Mouse (Mus musculus): ENCODE results near the gene Ncbp2. TPM values are rescaled to one million over a fixed set of nuclear protein-coding genes. Genes with fewer than 3 reads are reported as not detected.
A peak's percentile ranks its signal among the peaks of the same experiment; 100 is the strongest.

Ncbp2 gene
- polyA plus RNA-seq (2015; fragmentation: Nextera tagmentation; extraction: Ambion mirVana): 146 TPM in 2 replicates

DNA sequence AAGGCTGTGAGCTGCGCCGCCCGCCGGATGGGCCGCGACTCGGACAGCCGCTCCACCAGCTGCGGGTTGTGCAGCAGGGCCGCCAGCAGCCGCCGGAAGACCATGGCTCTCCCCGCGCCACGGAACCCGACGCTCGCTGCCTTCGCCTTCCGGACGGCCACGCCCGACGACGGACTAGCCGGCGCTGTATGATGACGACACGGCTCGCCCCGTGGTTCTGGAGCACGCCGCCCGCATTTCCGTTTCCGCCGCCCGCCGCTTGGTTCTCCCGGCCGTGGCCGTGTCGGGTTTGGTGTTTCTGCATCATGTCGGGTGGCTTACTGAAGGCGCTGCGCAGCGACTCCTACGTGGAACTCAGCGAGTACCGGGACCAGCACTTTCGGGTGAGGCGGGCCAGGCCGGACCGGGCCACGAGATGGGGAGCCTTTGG lies at the start of gene Ncbp2, which contains the start of gene 0610012G03Rik:
TSS of gene Ncbp2 (plus strand) at position 169 of the 430 bp plus-strand sequence.
TSS of gene 0610012G03Rik (minus strand) at position 150 of the 430 bp plus-strand sequence.
- Histone ChIP-seq H3K4me1 (peaks cover 38% of the 10 kb centered on the region), H3K4me2 (replicated peaks) (peak within 1 kb of the TSS; percentile 90), H3K36me3 (peaks cover 37% of the 10 kb centered on the region), H3K27ac (peak within 1 kb of the TSS; percentile 88), H3K9me3 (no peaks in the 10 kb centered on the region), H3K27me3 (no peaks in the 10 kb centered on the region), H3K9ac (peak within 1 kb of the TSS; percentile 93), H3K4me3 (peak within 1 kb of the TSS; percentile 96)
- under 1% methylated on average over 55 of the region's 55 CpGs for WGBS
- peak; percentile 93 for ATAC-seq (ENCODE audit: low FRiP score, low read depth)

DNA sequence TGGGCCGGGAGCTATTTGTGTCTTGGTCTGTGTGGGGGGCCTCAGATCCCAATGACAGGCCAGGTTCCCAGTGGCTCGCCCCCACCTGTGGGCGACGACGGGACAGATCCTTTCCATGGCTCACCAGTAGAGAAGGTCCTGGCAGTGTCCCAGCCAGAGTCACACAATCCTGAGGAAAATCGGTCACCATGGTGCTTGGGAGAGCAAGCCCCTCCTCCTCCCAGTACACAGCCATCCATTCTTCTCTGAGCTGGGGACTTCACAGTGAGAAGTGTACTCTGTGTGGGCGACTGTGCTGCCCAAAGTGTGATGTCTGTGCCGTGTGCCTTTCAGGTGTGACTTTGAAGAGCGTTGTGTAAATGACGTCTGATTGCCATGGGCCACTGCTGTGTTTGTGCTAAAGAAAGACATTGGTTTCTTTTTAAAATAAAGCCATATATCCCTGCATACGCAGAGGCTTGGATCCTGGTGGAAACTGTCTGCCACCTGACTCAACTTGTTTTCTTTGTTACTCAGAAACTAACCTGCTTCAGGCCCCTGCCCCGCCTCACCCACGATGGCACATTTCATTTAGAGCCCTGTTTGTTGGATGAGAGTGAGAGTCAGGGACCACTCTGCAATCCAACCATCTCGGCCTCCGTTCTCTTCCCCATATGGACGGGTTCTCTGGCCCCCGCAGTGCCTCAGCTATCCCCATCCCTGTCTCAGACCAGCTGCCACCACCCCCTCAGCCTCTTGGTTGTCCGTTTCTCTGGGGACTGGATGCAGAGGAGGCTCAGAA lies 49.6 kb upstream of the Ncbp2 start:
- no peak overlapping the region for H3K9ac ChIP-seq
- no peak overlapping the region for H3K4me3 ChIP-seq
- WGBS: 78% methylated on average over 18 of the region's 18 CpGs
- peaks cover 8% of the 10 kb centered on the region; the same call in 1 of the 2 replicates for H3K9me3 ChIP-seq
- H3K36me3 ChIP-seq: no peaks in the 10 kb centered on the region
- no peak overlapping the region for H3K4me2 ChIP-seq (replicated peaks)
- peak; percentile 68; the same call in 1 of the 2 replicates for ATAC-seq (ENCODE audit: low FRiP score, low read depth)
- H3K27ac ChIP-seq: peak overlapping the region; percentile 22; the same call in 1 of the 2 replicates
- H3K4me1 ChIP-seq: peaks cover 16% of the 10 kb centered on the region
- H3K27me3 ChIP-seq: no peaks in the 10 kb centered on the region

DNA sequence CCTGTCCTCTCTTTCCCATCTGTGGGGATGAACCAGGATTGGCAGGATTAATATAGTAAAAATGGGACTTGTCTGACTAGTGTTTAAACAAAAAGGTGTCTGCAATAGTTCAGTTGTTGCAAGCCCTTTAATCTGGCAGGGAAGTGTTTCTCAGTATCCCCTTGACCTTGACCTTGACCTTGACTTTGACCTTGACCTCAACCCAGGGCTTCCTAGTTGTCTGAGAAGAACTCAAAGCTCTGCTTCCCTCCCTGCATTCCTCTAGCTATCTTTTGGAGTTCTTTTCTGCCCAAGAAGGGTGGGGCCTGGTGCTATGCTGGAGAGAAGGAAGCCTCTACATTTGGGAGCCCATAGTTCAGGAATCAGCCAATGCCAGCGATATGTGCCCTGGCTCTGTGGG lies 46.4 kb upstream of the Ncbp2 start:
- peaks cover 8% of the 10 kb centered on the region; the same call in 1 of the 2 replicates for H3K9me3 ChIP-seq
- no peak for ATAC-seq (ENCODE audit: low FRiP score, low read depth)
- WGBS: 87% methylated on average over 1 of the region's 1 CpGs
- H3K36me3 ChIP-seq: no peaks in the 10 kb centered on the region
- peaks cover 25% of the 10 kb centered on the region for H3K4me1 ChIP-seq
- no peak overlapping the region for H3K9ac ChIP-seq
- H3K27me3 ChIP-seq: 0 out of 2 replicates have a peak, but pooled peaks cover 5% of the 10 kb centered on the region
- H3K4me2 ChIP-seq (replicated peaks): no peak overlapping the region
- no peak overlapping the region for H3K4me3 ChIP-seq
- H3K27ac ChIP-seq: no peak overlapping the region

DNA sequence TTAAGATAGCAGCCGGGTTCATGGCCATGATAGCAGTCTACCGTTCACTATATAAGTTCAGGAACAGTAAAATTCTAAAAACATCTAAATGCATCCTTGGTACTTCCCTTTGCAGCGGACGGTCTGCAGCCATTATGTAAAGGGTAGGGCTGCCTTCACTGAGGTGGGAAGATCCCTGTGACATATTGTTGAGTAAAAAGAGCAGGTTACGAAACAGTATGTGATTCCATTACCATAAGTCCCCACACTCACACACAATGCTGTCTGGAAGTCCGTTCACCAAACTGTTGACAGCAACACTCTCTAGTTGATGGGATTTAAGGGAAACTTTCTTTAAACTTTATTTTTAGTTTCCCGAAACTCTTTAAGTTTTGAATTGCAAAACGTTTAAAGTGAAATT lies 45.1 kb upstream of the Ncbp2 start:
- no peak overlapping the region for H3K4me3 ChIP-seq
- no peak for ATAC-seq (ENCODE audit: low FRiP score, low read depth)
- no peaks in the 10 kb centered on the region for H3K36me3 ChIP-seq
- 88% methylated on average over 8 of the region's 8 CpGs for WGBS
- H3K4me2 ChIP-seq (replicated peaks): no peak overlapping the region
- H3K27me3 ChIP-seq: 0 out of 2 replicates have a peak, but pooled peaks cover 5% of the 10 kb centered on the region
- peaks cover 13% of the 10 kb centered on the region for H3K4me1 ChIP-seq
- H3K27ac ChIP-seq: no peak overlapping the region
- peaks cover 8% of the 10 kb centered on the region; the same call in 1 of the 2 replicates for H3K9me3 ChIP-seq
- H3K9ac ChIP-seq: no peak overlapping the region

DNA sequence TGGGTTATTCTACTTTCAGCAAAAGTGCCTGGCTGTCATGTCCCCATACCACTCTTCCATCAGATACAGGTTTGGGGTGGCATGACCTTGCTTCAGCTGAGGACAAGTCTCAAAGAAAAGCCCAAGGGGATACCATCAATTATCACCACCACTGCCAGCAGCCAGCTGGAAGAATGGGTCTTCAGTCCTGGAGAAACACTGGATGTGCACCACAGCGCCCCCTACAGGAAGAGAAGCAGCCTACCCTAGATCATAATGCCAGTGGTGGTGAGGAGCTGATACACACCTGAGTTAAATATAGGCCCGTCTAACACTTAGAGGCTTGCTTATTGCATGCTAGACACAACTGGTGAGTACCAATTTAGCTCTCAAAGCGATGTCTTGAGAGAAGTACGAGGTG lies 43.0 kb upstream of the Ncbp2 start:
- 0 out of 2 replicates have a peak, but pooled peaks cover 5% of the 10 kb centered on the region for H3K27me3 ChIP-seq

DNA sequence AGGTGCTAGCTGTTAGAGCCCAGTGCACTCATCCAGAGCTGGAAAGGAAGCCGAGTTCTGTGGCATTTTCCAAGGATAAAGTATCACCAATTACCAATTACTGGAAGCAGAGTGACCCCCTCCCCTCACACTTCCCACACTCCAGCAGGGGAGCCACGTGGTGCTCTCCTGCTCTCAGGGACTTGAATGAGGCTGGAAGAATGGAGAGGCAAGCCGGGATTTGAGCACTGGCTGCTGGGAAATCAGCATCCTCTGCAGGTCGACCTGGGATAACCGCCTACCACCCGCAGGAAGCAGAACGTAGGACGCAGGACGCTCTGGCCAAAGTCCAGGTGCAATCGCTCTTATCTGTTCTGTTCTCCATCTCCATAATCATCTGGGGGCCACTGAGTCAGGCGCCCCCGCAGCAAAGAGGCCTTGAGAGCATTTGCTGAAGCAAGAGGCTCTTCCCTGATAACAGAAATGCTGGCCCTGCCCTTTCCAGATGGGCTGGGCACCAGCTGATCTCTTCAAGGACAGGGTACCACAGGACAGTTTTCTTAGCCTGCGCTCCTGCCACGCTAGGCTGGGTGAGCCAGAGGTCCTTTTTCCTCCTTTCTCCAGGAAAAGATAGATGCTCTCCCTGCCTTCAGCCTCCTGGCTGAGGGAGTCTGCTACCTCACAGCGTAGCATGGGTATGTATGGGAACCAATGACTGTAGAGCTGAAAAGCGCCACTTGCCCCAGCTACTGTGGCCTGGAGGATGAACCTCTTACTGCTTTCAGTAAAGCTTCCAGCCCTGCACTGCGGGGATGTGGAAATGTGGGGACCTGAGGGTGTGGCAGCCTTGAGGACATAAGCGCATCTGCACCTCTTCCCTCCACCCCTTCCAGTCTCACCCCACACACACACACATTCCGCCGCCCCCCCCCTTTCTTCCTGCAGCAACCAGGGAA lies 42.2 kb upstream of the Ncbp2 start:
- Histone ChIP-seq H3K27ac (peak overlapping the region; percentile 52; the same call in 1 of the 2 replicates), H3K4me3 (peak overlapping the region; percentile 31), H3K4me2 (replicated peaks) (peak overlapping the region; percentile 56), H3K36me3 (no peaks in the 10 kb centered on the region), H3K9ac (peak overlapping the region; percentile 35), H3K9me3 (no peaks in the 10 kb centered on the region), H3K4me1 (peaks cover 13% of the 10 kb centered on the region), H3K27me3 (0 out of 2 replicates have a peak, but pooled peaks cover 5% of the 10 kb centered on the region)
- ATAC-seq (ENCODE audit: low FRiP score, low read depth): no peak; the same call in 1 of the 2 replicates
- WGBS: 34% methylated on average over 20 of the region's 20 CpGs

More for the DNA sequence above, 43.0 kb upstream of the Ncbp2 start:
- H3K4me3 ChIP-seq: no peak overlapping the region
- H3K4me1 ChIP-seq: peaks cover 13% of the 10 kb centered on the region
- no peaks in the 10 kb centered on the region for H3K36me3 ChIP-seq
- 65% methylated on average over 4 of the region's 4 CpGs for WGBS
- H3K4me2 ChIP-seq (replicated peaks): no peak overlapping the region
- 0 out of 2 replicates have a peak, but pooled peaks cover under 1% of the 10 kb centered on the region for H3K9me3 ChIP-seq
- H3K27ac ChIP-seq: no peak overlapping the region
- no peak overlapping the region for H3K9ac ChIP-seq
- no peak for ATAC-seq (ENCODE audit: low FRiP score, low read depth)

DNA sequence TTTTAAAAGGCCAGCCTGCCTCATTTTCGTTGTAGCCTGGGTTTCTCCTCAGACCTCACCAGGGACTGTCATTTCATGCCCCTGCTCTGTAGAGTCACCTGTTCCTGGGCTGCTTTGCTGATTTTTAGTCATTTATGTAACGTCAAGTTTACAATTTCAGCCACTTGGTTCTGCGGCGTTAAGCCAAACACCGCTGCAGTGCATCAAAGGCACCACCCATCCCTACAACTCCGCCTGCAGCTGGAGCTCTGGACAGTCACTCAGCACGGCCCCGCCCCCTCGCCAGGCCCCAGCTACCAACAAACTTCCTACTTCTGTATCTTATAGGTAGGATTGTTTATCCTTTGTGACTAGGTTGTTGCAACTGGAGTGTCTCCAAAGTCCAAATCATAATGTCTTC lies 41.4 kb upstream of the Ncbp2 start:
- H3K9ac ChIP-seq: peak overlapping the region; percentile 35
- 0 out of 2 replicates have a peak, but pooled peaks cover 5% of the 10 kb centered on the region for H3K27me3 ChIP-seq
- 8% methylated on average over 9 of the region's 9 CpGs for WGBS
- H3K9me3 ChIP-seq: no peaks in the 10 kb centered on the region
- H3K4me1 ChIP-seq: peaks cover 13% of the 10 kb centered on the region
- no peaks in the 10 kb centered on the region for H3K36me3 ChIP-seq
- peak overlapping the region; percentile 31 for H3K4me3 ChIP-seq
- H3K4me2 ChIP-seq (replicated peaks): peak overlapping the region; percentile 56
- peak overlapping the region; percentile 52; the same call in 1 of the 2 replicates for H3K27ac ChIP-seq
- peak; percentile 72; the same call in 1 of the 2 replicates for ATAC-seq (ENCODE audit: low FRiP score, low read depth)

DNA sequence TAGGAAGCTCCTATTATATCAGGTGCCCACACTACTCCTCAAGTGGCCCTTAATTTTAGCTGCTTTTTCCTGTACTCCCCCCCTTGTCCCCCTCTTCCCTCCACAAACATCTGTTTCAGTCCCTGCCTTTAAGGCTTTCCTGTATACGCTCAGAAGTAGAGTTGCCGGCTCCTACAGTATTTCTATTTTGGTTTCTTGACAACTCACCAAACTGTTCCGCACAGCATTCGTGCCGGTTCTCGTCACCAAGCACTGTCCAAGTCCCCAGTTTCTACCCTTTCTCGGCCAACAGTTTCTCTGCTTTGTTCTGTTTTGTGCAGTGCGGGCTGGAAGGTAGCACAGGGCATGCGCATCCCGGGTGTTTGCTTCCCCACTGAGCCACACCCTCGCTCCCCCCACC lies 39.4 kb upstream of the Ncbp2 start:
- Histone ChIP-seq H3K27ac (no peak overlapping the region), H3K4me3 (no peak overlapping the region), H3K9ac (no peak overlapping the region), H3K9me3 (no peaks in the 10 kb centered on the region), H3K4me2 (replicated peaks) (no peak overlapping the region), H3K4me1 (peaks cover 13% of the 10 kb centered on the region), H3K36me3 (no peaks in the 10 kb centered on the region), H3K27me3 (0 out of 2 replicates have a peak, but pooled peaks cover 5% of the 10 kb centered on the region)
- WGBS: 63% methylated on average over 11 of the region's 11 CpGs
- ATAC-seq (ENCODE audit: low FRiP score, low read depth): no peak

DNA sequence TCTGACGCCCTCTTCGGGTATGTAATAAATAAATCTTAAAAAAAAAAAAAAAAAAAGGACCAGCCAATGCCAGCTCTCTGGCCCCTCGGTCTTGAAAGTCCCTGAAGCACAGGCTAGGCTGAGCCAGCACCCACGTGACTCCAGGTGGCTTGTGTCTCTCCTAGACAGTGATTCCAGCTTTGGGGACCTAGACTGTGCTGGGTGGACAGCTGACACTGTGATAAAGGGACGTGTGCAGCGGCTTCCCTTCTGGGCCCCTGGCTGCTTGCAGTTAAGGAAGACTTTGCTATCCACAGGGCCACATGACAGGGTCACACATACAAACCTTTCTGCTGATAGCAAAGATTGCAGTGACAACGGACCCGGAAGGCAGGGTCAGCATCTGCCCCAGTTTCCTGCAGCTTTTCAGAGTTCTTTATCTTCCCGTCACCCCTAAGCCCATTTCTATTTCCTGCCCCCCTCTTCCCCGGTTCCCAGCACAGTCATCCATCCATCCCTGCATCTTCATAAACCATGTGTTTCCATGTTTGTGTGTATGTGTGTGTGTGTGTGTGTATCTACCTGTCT lies 37.9 kb upstream of the Ncbp2 start:
- Histone ChIP-seq H3K27ac (no peak overlapping the region), H3K27me3 (0 out of 2 replicates have a peak, but pooled peaks cover 5% of the 10 kb centered on the region), H3K4me2 (replicated peaks) (no peak overlapping the region), H3K36me3 (no peaks in the 10 kb centered on the region), H3K4me3 (no peak overlapping the region), H3K9me3 (no peaks in the 10 kb centered on the region), H3K4me1 (peaks cover 13% of the 10 kb centered on the region), H3K9ac (no peak overlapping the region)
- 68% methylated on average over 10 of the region's 10 CpGs for WGBS
- no peak for ATAC-seq (ENCODE audit: low FRiP score, low read depth)

DNA sequence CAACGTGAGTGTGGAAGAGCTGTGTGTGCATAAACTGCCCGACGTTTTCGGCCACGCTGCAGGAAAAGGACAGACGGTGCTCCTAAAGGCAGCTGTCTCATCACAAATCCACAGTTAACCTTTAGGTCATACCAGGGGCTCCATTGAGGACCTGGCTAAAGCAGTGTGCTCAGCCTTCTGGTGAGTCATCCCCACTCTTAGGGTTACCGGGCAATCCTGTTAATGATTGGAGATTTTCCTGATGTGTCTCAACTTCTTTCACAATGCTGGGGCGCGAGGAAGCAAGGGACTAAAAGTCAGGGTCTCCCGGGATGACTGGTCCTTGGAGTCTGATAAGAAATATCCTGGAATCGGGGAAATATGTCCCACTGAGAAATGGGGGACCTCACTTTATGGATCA lies 30.5 kb upstream of the Ncbp2 start:
- peak overlapping the region; percentile 52 for H3K4me2 ChIP-seq (replicated peaks)
- 77% methylated on average over 11 of the region's 11 CpGs for WGBS
- no peak overlapping the region for H3K4me3 ChIP-seq
- H3K36me3 ChIP-seq: no peaks in the 10 kb centered on the region
- H3K27ac ChIP-seq: no peak overlapping the region; the same call in 1 of the 2 replicates
- H3K9ac ChIP-seq: peak overlapping the region; percentile 50; the same call in 1 of the 2 replicates
- H3K4me1 ChIP-seq: peaks cover 4% of the 10 kb centered on the region
- no peaks in the 10 kb centered on the region for H3K27me3 ChIP-seq
- no peak for ATAC-seq (ENCODE audit: low FRiP score, low read depth)
- H3K9me3 ChIP-seq: no peaks in the 10 kb centered on the region

DNA sequence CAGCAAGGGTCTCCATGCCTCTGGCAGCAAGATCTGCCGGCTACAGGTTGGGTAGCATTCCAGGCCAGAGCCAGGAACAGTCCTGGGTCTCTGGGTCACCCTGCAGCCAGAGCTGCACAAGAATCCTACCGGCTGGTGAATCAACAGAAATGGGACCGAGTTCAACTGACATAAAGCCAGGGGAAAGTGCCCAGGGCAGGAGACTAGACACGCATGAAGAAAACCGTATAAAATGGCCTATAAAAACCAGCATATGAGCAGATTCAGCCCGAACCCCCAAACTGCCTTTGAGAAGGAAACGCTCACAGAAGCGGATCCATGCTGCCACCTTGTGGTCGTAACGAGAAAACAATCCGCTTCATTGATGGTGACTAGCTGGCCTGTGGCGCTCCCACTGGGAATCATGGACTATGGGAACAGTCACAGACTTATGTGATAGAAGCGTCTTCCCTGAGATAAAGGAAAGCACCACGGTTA lies 30.0 kb upstream of the Ncbp2 start:
- H3K4me2 ChIP-seq (replicated peaks): peak overlapping the region; percentile 52
- WGBS: 4% methylated on average over 14 of the region's 14 CpGs

More for the DNA sequence above, 30.0 kb upstream of the Ncbp2 start:
- H3K9ac ChIP-seq: peak overlapping the region; percentile 50; the same call in 1 of the 2 replicates
- no peaks in the 10 kb centered on the region for H3K36me3 ChIP-seq
- H3K9me3 ChIP-seq: no peaks in the 10 kb centered on the region
- H3K4me1 ChIP-seq: peaks cover 4% of the 10 kb centered on the region
- no peak for ATAC-seq (ENCODE audit: low FRiP score, low read depth)
- H3K27ac ChIP-seq: no peak overlapping the region; the same call in 1 of the 2 replicates
- no peaks in the 10 kb centered on the region for H3K27me3 ChIP-seq
- H3K4me3 ChIP-seq: 0 out of 2 replicates have a peak overlapping the region, but pooled peaks have one; percentile 10

Data from limb, embryonic 13.5 days (tissue).